Mouse (Mus musculus): ENCODE results near the gene Trp53i13.

DNA sequence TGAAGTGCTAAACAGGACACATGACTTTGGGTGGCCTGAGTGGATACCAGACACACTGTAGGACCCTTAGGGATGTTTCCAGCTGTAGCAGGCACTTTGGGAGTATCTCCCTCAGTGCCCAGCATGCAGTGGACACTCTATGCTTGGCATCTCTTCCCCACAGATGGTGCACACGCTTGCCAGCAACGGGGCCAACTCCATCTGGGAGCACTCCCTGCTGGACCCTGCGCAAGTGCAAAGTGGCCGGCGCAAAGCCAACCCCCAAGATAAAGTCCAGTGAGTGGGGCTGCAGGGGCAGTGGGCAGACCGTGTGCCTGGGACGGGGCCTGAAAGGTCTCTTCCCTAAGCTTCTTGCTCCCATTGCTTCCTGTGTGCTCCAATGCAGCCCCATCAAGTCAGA, 16.4 kb downstream of the Trp53i13 start:
- no peak for TF ChIP-seq CTCF (IDR thresholded peaks at IDR 0.05; ENCODE audit: borderline replicate concordance, extremely low read depth, insufficient read depth, insufficient read length)
- TF ChIP-seq POLR2A (IDR thresholded peaks at IDR 0.05; ENCODE audit: borderline replicate concordance, extremely low read depth, insufficient read depth, insufficient read length, poor library complexity, severe bottlenecking): no peak
